Mouse (Mus musculus): ENCODE data around the gene Slc35a1.
A peak's percentile ranks its signal among the peaks of the same experiment; 100 is the strongest.
"Not testable (repeated sequence)": the region's sequence is repeated elsewhere in the genome, so short reads cannot be mapped to it uniquely, and the experiment has no call there.

The Slc35a1 gene

DNA sequence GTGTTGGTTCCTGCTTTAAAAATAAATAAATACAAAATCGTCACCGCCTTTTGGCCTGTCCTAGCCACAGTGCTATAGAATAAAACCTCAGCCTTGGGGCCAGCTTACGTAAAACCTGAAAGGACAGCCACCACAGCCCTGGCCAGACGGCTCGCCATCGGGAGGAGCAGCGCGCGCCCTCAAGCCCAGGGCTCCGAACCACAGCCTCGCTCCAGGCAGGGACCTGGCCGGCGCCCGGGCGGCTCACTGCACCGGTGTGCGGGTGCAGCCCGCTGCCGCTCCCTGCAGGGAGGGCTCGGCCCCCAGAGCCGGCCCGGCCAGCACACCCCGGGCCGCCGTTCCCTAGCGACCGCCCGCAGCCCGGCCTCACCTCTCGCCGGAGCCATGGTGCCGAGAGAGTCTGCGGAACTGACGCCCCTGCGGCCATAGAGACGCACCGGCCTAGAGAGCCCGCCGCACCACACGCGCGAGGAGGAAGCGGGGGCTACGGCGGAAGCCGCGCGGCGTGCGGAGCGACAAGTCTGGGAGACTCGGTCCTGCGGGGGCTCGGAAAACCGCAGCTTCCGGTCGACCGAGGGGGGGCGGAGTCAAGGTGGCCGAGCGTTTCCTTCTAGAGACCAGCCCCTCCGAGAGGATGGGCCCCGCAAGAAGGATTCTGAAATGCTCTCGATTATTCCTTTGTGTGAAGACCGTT is at the start of gene Slc35a1:
Gene Slc35a1 (minus strand): TSS at position 565 of the 694 bp plus-strand sequence.
- peak; percentile 95 for DNase-seq

DNA sequence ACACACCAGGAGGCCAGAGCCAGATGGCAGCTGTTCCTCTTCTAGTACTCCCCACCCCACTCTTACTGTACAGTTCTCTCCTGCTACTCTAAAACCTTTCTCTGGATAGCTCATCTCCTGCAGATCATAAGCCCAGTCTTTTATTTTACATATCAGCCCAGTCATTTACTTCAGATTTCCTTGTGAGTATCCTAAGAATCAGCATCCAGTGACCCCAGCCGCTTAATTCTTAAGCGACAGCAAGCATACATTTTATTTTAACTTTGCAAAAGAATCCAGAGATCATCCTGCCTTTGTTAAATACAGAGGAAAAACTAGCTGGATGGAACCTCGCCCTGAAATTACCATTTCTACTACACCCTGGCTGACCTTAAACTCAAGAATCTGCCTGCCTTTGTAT is 47.2 kb upstream of the Slc35a1 start:
- no peak for DNase-seq

DNA sequence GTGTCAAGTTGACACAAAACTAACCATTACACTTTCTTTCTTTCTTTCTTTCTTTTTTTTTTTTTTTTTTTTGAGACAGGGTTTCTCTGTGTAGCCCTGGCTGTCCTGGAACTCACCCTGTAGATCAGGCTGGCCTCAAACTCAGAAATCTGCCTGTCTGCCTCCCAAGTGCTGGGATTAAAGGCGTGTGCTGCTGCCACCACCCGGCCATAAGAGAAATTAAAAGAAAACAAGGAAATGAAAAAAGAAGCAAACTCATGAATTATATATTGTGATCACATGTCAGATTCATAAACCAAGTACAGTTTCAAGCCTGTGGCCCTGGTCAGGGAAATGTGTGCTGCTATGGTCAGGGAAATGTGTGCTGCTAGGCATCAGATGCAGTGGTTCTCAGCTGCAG is 46.2 kb upstream of the Slc35a1 start:
- DNase-seq, result not testable (repeated sequence)

DNA sequence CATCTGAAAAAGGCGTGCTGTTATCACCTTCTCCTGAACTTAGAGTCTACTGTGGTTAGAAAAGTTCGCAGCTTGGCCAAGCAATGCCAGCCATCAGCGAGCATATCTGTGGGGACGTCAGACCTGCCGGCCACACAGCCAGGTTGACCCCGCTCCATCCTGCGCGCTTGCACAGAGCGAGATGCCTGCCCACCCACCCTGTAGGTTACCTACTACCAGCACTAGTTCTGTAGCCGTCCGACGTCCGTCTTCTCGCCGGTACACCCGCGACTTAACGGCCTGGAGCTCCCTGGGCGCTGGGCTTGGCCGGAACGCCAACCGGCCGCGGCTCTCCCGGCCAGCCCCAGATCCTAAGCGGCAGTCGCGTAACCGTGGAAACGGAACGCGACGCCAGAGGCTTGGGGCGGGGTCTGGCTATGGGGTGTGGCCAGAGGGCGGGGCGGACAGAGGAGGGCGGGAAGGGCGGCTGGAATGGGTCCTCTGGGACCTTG is 42.7 kb upstream of the Slc35a1 start, which contains the start of gene Cfap206:
Gene Cfap206 (minus strand): TSS at position 356 of the 491 bp plus-strand sequence.
- DNase-seq, result peak; percentile 86

DNA sequence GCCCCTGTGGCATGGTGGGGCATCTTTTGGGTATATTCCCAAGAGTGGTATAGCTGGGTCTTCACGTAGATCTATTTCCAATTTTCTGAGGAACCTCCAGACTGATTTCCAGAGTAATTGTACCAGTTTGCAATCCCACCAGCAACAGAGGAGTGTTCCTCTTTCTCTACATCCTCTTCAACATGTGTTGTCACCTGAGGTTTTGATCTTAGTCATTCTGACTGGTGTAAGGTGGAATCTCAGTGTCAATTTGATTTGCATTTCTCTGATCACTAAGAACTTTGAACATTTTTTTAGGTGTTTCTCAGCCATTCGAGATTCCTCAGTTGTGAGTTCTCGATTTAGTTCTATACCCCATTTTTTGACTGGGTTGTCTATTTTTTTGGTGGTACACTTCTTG is 38.5 kb upstream of the Slc35a1 start:
- not testable (repeated sequence) for DNase-seq

DNA sequence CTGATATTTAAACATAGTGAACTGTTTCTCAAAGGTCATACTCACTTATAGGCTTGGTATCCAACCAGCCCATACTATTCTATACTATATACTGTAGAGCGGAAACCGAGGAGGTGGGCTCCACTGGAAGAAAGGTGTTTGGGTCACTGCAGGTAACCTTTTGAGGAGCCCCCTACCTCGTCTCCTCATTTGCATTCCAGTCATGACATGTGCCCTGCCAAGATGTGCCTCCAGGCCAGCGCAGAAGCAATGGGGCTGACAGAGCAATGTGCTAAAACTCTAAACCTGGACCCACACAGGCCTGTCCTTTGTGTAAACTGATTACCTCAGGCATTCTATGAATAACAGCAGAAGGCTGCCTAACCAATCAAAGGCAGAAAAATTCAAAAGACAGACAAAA is 37.1 kb upstream of the Slc35a1 start:
- DNase-seq, result no peak

DNA sequence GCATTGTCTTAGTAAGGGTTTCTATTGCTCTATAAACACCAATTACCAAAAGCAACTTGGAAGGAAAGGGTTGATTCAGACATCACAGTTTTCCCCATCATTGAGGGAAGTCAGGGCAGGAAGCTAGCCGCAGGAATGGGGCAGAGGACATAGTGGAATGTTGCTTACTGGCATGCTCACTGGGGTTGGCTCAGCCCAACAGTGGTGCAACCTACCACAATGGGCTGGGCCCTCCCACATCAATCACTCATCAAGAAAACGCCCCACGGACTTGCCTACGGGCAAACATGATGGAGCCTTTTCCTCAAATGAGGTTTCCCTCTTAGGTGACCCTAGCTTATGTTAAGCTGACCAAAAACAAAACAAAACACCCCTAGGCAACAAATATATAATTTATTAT is 35.9 kb upstream of the Slc35a1 start:
- DNase-seq, result no peak

DNA sequence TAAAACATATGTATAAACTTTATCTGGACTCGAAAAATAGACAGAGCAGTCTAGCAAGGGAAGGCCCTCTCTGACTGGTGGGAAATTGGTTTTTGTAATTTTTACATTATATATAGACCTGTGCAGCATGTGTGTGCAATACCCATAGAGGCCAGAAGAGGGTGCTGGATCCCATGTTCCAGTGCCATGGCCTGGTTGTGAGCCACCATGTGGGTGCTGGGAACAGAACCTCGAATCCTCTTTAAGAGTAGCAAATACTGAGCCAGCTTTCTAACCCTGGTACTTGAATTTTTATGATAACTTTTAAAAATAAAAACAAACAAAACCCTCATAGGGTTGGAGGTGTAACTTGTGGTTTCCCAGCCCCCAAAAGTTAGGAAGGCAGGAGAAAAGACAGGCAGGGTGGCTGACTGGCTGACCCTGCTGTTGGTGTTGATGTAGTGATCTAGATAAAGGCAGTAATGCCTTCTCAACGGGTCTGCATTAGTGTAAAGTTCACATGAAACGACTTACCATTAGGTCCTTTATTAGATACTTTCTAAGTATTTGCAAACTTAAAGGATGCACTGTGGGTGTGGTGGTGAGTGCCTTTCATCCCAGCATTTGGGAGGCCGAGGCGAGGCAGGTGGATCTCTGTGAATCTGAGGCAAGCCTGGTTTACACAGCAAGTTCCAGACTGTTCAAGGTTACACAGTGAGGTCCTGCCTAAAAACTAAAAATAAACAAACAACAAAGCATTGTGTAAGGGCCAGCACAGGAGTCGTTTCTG is 33.1 kb upstream of the Slc35a1 start:
- DNase-seq, result no peak

DNA sequence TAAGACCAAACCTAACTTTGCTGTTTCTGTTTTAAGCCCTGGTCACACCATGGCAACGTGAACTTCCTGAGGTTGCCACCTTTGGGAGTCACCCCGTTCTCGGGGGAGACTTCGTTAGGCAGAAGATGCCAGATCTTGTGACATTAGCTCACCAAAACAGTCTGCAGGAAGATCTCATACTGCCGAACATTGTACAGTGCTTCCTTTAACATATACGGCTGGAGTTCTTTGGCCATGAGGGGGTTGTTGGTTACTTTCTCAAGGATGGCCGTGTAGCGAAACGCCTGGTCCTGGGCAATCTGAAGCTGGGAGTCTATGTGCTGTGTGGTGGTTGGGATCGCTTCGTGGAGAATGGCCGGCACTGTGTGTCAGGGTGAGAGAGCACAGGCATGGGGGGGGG is 32.2 kb upstream of the Slc35a1 start:
- DNase-seq, result no peak

DNA sequence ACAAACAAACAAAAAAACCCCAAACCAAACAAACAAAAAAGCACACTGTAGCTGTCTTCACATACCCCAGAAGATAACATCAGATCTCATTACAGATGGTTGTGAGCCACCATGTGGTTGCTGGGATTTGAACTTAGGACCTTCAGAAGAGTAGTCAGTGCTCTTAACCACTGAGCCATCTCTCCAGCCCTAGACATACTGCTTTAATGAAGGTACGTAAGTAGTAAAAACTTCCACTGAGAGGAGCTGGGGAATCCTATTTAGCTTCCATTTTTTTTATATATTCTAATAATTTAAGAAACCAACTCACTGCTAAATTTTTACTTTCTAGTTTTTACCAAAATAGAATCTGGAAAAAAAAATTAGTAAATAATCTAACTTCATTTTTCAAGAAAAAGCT is 27.8 kb upstream of the Slc35a1 start:
- no peak for DNase-seq

DNA sequence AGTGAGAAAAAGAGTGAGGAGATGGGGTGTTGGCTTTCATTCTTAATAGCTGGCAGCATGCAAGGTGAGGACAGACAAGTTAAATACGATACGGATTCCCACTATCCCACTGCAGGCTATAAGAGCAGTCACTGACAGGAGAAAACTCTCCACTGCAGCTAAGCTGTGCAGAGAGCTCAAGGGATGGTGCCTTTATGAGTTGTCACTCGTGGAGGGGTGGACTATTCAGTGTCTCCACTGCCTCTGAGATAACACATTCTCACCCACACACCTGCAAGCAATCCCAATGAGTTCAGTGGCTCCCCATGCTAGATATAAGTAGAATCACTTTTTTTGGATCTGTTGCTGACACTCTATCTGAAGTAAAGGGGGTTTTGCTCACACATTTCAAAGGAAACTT is 20.9 kb upstream of the Slc35a1 start:
- DNase-seq, result no peak

DNA sequence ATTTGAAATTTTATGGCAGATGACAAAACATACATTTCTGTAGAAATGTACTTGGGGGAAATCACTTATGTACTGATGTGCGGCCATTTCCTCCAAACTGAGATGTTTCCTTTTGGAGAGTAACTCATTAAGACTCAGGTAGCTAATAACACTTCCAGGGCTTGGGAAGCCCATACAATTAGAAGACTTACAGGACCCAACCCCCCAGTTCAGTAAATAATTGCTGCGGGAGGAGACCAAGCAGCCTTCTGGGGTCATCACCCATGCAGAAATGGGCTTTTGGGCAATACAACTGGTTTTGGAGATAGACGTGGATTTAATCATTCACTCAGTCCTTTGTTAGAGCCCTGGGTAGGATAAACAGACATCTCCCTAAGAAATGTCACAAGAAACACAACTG is 20.0 kb upstream of the Slc35a1 start:
- no peak for DNase-seq

DNA sequence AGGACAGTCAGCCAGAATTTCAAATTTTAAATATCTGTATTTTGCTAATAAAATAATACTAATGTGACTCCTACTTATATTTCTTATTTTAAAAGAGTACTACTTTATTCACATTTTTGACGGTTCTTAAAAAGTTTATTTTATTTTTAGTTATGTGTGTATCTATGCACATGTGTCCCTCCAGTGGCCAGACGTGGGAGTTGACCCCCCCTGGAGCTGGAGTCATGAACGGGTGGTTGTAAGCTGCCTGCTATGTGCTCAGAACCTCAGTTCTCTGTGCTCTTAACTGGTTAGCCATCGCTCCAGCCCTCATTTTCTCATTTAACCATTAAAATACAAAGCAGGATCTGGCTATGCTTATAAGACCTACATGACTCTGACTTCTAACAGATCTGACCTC is 15.8 kb upstream of the Slc35a1 start:
- no peak for DNase-seq

DNA sequence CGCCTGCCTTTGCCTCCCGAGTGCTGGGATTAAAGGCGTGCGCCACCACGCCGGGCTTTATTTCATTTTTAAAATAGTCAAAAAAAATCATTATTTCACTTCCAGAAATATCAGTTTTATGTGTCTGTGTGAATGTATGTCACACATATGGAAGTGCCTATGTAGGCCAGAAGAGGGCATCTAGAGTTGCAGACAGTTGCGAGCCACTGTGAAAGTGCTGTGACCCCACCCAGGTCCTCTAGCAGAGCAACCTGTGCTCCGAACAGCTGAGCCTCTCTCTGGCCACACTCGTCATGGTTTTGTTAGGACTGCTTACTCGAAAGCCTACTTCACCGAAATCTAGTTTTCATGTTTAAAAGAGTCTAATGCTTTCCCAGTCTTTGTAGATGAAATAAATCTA is 15.0 kb upstream of the Slc35a1 start:
- no peak for DNase-seq

DNA sequence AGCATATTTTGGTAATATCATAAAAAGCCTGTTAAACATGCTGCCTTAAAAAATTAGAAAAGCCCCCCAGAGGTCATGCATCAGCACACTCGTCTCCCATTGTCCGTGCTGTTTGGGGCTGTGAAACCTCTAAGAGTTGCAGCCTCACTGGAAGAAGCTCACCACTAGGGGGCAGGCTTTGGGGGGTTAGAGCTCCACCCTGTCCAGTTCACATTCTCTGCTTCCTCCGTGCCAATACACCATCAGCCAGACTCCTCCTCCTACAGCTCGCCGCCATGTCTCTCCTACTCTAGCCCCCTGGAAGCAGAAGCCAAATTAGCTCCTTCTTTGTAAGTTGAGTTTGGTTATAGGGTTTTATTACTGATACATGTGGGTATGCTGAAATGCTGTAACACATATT is 14.3 kb upstream of the Slc35a1 start:
- peak; percentile 45 for DNase-seq

DNA sequence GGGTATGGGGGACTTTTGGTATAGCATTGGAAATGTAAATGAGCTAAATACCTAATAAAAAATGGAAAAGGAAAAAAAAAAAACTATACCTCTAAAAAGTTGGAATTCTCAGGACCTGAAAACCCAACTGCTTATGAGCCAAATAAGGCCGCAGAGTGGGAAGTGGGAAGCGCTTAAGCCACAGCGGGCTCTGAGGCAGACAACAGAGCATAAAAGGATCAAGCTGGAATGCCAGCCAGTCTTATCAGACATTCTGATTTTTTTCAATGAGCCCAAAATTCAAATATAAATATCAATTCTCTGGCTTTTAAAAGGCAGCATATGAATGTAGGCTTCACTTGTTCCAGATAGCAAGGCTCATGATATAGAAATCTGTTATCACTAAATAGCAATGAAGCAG is 783 bp upstream of the Slc35a1 start:
- DNase-seq, result no peak

DNA sequence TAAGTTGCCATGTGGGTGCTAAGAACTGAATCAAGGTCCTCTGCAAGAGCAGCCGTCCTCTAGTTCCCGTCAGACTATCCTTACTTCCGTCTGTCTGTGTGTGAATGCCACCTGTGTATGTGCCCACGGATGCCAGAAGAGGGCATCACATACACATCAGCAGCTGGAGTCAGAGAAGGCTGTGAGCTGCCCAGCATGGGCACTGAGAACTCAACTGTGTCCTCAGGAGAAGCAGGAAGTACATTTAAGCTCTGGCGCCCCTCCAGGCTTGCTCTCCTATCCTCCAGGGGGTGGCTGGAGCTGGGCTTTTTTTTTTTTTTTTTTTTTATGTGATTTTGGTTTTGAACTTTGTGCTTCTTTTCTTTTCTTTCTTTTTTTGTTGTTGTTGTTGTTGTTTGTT is 6.7 kb downstream of the Slc35a1 start:
- no peak for DNase-seq

DNA sequence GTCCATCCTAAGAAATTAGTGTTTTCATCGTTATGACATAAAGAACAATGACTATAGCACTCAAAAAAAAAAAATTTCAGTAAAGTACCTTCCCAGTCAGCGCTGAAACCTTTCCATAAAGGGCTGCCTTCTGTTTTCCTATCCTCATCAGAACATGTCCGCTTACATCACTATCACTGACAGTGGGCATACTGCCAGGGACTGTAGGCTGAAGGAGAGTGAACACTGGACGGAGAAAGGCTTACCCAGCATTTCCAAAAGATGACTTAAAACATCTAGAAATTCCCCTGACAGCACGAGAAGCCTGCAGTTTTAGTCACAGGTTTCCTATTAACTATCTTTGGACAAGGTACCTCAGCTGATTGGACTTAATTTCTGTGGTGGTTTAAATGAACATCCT is 13.5 kb downstream of the Slc35a1 start:
- peak; percentile 33 for DNase-seq

DNA sequence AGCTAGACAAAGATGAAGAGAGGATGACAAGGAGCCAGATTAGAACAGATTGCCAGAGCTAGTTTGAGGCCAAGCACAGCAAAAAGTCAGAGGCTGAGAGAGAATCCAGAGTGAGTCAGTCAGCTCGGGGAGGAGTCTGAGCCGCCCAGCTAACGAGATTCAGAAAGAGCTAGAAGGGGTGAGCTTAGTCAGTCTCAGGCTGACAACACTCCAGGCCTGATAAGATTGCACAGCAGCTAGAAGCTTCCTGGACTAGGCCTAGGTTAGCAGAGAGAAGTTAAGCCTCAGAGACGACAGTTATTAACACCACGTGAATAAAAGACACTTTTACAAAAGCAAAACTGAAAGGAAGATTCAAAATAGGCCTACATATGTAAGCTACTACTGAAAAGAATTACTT is 19.3 kb downstream of the Slc35a1 start:
- DNase-seq, result no peak

DNA sequence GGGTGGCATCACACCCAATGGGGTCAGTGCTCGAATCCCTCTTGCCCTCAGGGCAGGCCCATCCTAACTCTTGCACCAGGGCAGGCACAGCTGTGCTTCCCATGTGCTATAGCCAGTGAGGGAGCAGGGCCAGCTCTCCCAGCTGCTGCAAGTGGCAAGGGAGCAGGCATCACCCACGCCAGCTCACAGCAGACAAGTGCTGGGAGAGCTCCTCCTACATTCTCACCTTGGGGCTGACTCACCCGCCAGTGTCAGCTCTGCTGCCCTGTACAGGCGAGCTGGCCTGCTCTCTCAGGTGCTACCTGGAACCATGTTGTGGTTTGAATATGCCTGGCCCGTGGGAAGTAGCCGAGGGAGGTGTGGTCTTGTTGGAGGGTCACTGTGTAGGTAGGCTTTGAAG is 25.3 kb downstream of the Slc35a1 start:
- DNase-seq, result no peak

DNA sequence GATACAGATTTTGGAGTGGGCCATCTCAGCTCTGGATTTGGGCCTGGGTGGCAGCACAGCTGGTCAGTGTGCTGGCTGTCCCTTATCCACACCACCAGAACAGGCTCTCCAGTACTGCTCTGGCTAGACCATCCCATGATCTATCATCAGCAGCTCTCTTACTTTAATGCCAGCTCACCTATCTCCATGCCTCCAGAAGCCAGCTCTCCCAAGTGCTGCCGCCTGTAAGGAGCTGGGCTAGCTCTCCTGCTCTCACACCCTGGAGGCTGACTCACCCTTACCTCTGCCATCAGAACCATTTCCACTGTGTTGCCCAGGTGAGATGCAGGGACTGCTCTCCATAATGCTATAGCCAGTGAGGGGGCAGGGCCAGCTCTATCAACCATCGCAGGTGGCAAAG is 25.7 kb downstream of the Slc35a1 start:
- DNase-seq, result no peak

DNA sequence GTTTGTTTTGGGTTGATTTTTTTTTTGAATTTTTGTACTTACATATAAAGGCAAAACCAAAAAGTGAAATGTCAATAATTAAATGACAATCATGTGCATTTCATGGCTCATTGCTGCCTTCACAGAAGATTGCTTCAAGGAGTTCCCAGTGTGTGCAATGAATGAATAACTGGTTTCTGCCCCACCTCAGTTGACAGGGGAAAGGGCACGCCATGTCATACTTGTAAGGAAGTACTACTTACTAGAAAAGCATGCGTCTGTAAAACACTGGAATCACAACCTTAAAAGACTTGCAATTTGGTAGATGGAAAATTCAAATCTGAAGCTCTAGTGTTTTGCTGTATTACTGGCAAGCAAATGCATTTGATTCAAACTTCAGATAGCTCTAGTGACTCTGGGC is 28.2 kb downstream of the Slc35a1 start:
- no peak for DNase-seq

DNA sequence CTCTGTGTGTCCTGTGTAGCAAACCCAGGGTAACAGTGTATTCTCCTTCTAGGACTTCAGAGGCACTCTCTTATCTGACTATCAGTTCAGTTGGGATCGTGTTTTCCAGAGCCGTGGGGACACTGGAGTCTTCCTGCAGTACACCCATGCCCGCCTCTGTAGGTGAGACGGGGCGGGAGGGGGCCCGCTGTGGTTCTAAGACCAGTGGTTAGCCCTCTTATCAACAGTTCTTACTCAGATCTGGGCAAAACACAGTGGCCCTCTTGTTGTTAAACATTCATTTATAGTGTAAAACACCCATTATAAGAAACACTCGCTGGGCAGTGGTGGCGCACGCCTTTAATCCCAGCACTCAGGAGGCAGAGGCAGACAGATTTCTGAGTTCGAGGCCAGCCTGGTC is 31.1 kb downstream of the Slc35a1 start:
- DNase-seq, result no peak

DNA sequence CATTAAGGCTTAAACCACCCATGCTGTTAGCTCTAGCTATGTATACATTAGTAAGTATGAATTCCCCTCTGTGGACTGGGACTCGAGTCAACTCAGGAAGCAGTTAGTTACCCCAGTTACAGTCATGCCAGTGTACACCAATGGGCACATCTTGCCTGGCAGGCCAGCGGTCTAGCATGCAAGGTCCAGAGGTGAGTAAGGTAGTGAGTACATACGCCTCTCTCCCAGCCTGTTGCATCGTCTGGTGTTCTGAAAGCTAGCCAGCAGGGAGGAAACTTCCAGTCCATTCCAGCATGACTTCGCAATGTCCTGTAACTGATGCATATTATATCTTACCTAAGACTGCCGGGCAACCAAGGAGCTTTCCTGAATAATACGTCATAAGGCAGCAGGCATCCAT is 34.1 kb downstream of the Slc35a1 start:
- DNase-seq, result no peak
